Mouse (Mus musculus): ENCODE measurements at regions not wholly inside any gene's neighbourhood (a gene's known extent, or its start where the extent isn't known, plus 50 kb on each side); places are given as distances from the start of the nearest gene placed in this dataset.

GRCm38 (mm10) chr5:74769023-74769422 is 66.3 kb upstream of the Lnx1 start:
- DNase-seq = no peak

GRCm38 (mm10) chr5:74767993-74768392 is 65.3 kb upstream of the Lnx1 start:
- no peak for DNase-seq

GRCm38 (mm10) chr5:74766211-74766610 is 63.5 kb upstream of the Lnx1 start:
- DNase-seq = no peak

- no peak for DNase-seq
These were observed 62.5 kb upstream of the Lnx1 start for GRCm38 (mm10) chr5:74765061-74765767.

- DNase-seq = no peak
These were observed 54.8 kb upstream of the Lnx1 start for GRCm38 (mm10) chr5:74757557-74757956.

GRCm38 (mm10) chr5:74752961-74753360 is 50.2 kb upstream of the Lnx1 start:
- DNase-seq = no peak
